Mouse (Mus musculus) neural tube, embryonic 14.5 days (tissue): ENCODE data around the gene Cmtm2a. TPM values are rescaled to one million over a fixed set of nuclear protein-coding genes. Genes with fewer than 3 reads are reported as not detected.
"Not testable (repeated sequence)": the region's sequence is repeated elsewhere in the genome, so short reads cannot be mapped to it uniquely, and the experiment has no call there.

Source experiments
- ATAC-seq: fragments of 200-750 bp; cut with Nextera tagmentation; 2 replicates; pipeline ENCODE4 v1.8.0; 2017; ENCODE audit warnings: low read depth, mild to moderate bottlenecking, moderate TSS enrichment, moderate library complexity
- H3K27ac ChIP-seq: fragments of 300-500 bp; sonication (generic); 2 replicates; pipeline ENCODE4 v1.5.1; 2014; ENCODE audit warnings: low read depth, mild to moderate bottlenecking, control low read depth, low read length, moderate library complexity, mixed read lengths
- H3K27me3 ChIP-seq: fragments of 300-500 bp; sonication (generic); 2 replicates; pipeline ENCODE4 v1.6.1; 2014; ENCODE audit warnings: low read length; ENCODE audit not compliant: control insufficient read depth, insufficient read depth
- H3K36me3 ChIP-seq: fragments of 300-500 bp; sonication (generic); 2 replicates; pipeline ENCODE4 v1.6.1; 2014; ENCODE audit warnings: low read length, mixed read lengths; ENCODE audit not compliant: control insufficient read depth, insufficient read depth
- H3K4me1 ChIP-seq: fragments of 300-500 bp; sonication (generic); 2 replicates; pipeline ENCODE4 v1.6.1; 2014; ENCODE audit warnings: low read length; ENCODE audit not compliant: control insufficient read depth, insufficient read depth
- H3K4me2 ChIP-seq: fragments of 300-500 bp; sonication (generic); 2 replicates; pipeline ENCODE4 v1.6.1; 2014; ENCODE audit warnings: mild to moderate bottlenecking, low read depth, low read length, control low read depth
- H3K4me3 ChIP-seq: fragments of 300-500 bp; sonication (generic); 2 replicates; pipeline ENCODE4 v1.5.1; 2014; ENCODE audit warnings: low read depth, low read length, control low read depth, mixed read lengths
- H3K9ac ChIP-seq: fragments of 300-500 bp; sonication (generic); replicated peaks from 2 replicates; pipeline ENCODE4 v1.6.1; 2014; ENCODE audit warnings: low read depth, mild to moderate bottlenecking, control low read depth, low read length, mixed read lengths
- H3K9me3 ChIP-seq: fragments of 300-500 bp; sonication (generic); 2 replicates; pipeline ENCODE4 v1.6.1; 2016; ENCODE audit warnings: low read length; ENCODE audit not compliant: control insufficient read depth
- WGBS: fragments of 180-500 bp; shearing (Covaris S2); extraction: QIAGEN DNeasy Blood & Tissue Kit; methylation state at CpG from one replicate; pipeline ENCODE4 v1.1.7; 2014; 5-methylcytosine and 5-hydroxymethylcytosine counted together
- polyA plus RNA-seq: library from polyadenylated mRNA; unstranded; fragments of >200 nt; fragmentation: Nextera tagmentation; extraction: Ambion mirVana; gene quantifications from 2 replicates; pipeline ENCODE4 v1.2.1, GENCODE M21; 2014

Gene Cmtm2a
- polyA plus RNA-seq = not detected in 2 replicates

- H3K9me3 ChIP-seq, H3K4me1 ChIP-seq, H3K27ac ChIP-seq, H3K4me2 ChIP-seq, H3K27me3 ChIP-seq, H3K36me3 ChIP-seq, ATAC-seq, H3K9ac ChIP-seq, H3K4me3 ChIP-seq: not testable (repeated sequence)
- 87% methylated on average over 12 of the region's 12 CpGs for WGBS
These were observed at the start of gene Cmtm2a for GRCm38 (mm10) chr8:104293081-104293480. Cmtm2a (minus strand) TSS chr8:104293181.

- Histone ChIP-seq H3K36me3 (no peaks in the 10 kb centered on the region), H3K9ac (no peak overlapping the region), H3K27ac (no peak overlapping the region), H3K4me2 (no peak overlapping the region), H3K9me3 (no peaks in the 10 kb centered on the region), H3K27me3 (no peaks in the 10 kb centered on the region), H3K4me3 (no peak overlapping the region), H3K4me1 (no peaks in the 10 kb centered on the region)
- WGBS = 84% methylated on average over 5 of the region's 5 CpGs
- no peak for ATAC-seq
These were observed 49.4 kb upstream of the Cmtm2a start for GRCm38 (mm10) chr8:104342426-104342825.

GRCm38 (mm10) chr8:104341678-104342077, 48.7 kb upstream of the Cmtm2a start:
- Histone ChIP-seq H3K9ac (no peak overlapping the region), H3K27me3 (no peaks in the 10 kb centered on the region), H3K36me3 (no peaks in the 10 kb centered on the region), H3K27ac (no peak overlapping the region), H3K4me2 (peak overlapping the region; percentile 77; the same call in 1 of the 2 replicates), H3K4me1 (no peaks in the 10 kb centered on the region), H3K4me3 (no peak overlapping the region), H3K9me3 (no peaks in the 10 kb centered on the region)
- no peak for ATAC-seq
- WGBS = 48% methylated on average over 6 of the region's 6 CpGs

- Histone ChIP-seq H3K36me3 (no peaks in the 10 kb centered on the region), H3K9ac (peak overlapping the region; percentile 54), H3K27ac (peak overlapping the region; percentile 6; the same call in 1 of the 2 replicates), H3K27me3 (no peaks in the 10 kb centered on the region), H3K9me3 (no peaks in the 10 kb centered on the region), H3K4me3 (peak overlapping the region; percentile 49), H3K4me2 (peak overlapping the region; percentile 77), H3K4me1 (no peaks in the 10 kb centered on the region)
- WGBS = under 1% methylated on average over 24 of the region's 24 CpGs
- peak; percentile 69 for ATAC-seq
These were observed 48.2 kb upstream of the Cmtm2a start for GRCm38 (mm10) chr8:104341106-104341561.

- peak overlapping the region; percentile 49 for H3K4me3 ChIP-seq
- peak overlapping the region; percentile 54 for H3K9ac ChIP-seq
- no peaks in the 10 kb centered on the region for H3K4me1 ChIP-seq
- no peaks in the 10 kb centered on the region for H3K36me3 ChIP-seq
- peak overlapping the region; percentile 77 for H3K4me2 ChIP-seq
- H3K27me3 ChIP-seq = no peaks in the 10 kb centered on the region
- peak; percentile 81 for ATAC-seq
- H3K27ac ChIP-seq = peak overlapping the region; percentile 6; the same call in 1 of the 2 replicates
- no peaks in the 10 kb centered on the region for H3K9me3 ChIP-seq
- under 1% methylated on average over 44 of the region's 54 CpGs for WGBS
These were observed 47.5 kb upstream of the Cmtm2a start for GRCm38 (mm10) chr8:104340233-104341105.

- peak overlapping the region; percentile 54 for H3K9ac ChIP-seq
- 0 out of 2 replicates have a peak, but pooled peaks have one; percentile 0 for ATAC-seq
- H3K9me3 ChIP-seq = no peaks in the 10 kb centered on the region
- H3K4me2 ChIP-seq = peak overlapping the region; percentile 77
- H3K27ac ChIP-seq = no peak overlapping the region
- no peaks in the 10 kb centered on the region for H3K36me3 ChIP-seq
- H3K4me3 ChIP-seq = peak overlapping the region; percentile 49
- no peaks in the 10 kb centered on the region for H3K27me3 ChIP-seq
- no peaks in the 10 kb centered on the region for H3K4me1 ChIP-seq
- 2% methylated on average over 6 of the region's 6 CpGs for WGBS
These were observed 46.9 kb upstream of the Cmtm2a start for GRCm38 (mm10) chr8:104339983-104340232.

- ATAC-seq = no peak
- no peak within 1 kb of the TSS for H3K27ac ChIP-seq
- H3K4me3 ChIP-seq = peak within 1 kb of the TSS; percentile 49
- H3K4me1 ChIP-seq = no peaks in the 10 kb centered on the region
- no peaks in the 10 kb centered on the region for H3K27me3 ChIP-seq
- H3K9me3 ChIP-seq = no peaks in the 10 kb centered on the region
- H3K36me3 ChIP-seq = no peaks in the 10 kb centered on the region
- H3K4me2 ChIP-seq = peak within 1 kb of the TSS; percentile 77
- WGBS = 13% methylated on average over 16 of the region's 18 CpGs
- peak within 1 kb of the TSS; percentile 54 for H3K9ac ChIP-seq
These were observed 46.4 kb upstream of the Cmtm2a start, which contains the start of gene Cmtm3 for GRCm38 (mm10) chr8:104339229-104339982. Cmtm3 (plus strand) TSS chr8:104339410.

GRCm38 (mm10) chr8:104337890-104338289, 44.9 kb upstream of the Cmtm2a start:
- ATAC-seq = no peak
- WGBS = 53% methylated on average over 3 of the region's 3 CpGs
- no peaks in the 10 kb centered on the region for H3K9me3 ChIP-seq
- H3K9ac ChIP-seq = no peak overlapping the region
- H3K4me3 ChIP-seq = no peak overlapping the region
- no peak overlapping the region for H3K27ac ChIP-seq
- no peaks in the 10 kb centered on the region for H3K27me3 ChIP-seq
- no peaks in the 10 kb centered on the region for H3K4me1 ChIP-seq
- H3K4me2 ChIP-seq = no peak overlapping the region
- H3K36me3 ChIP-seq = no peaks in the 10 kb centered on the region

GRCm38 (mm10) chr8:104336806-104337205, 43.8 kb upstream of the Cmtm2a start:
- Histone ChIP-seq H3K9me3 (no peaks in the 10 kb centered on the region), H3K4me3 (no peak overlapping the region), H3K36me3 (no peaks in the 10 kb centered on the region), H3K4me1 (no peaks in the 10 kb centered on the region), H3K27me3 (no peaks in the 10 kb centered on the region), H3K27ac (no peak overlapping the region), H3K9ac (no peak overlapping the region), H3K4me2 (no peak overlapping the region)
- WGBS = 95% methylated on average over 1 of the region's 1 CpGs
- ATAC-seq = no peak
